Mouse (Mus musculus) mesoderm, embryonic 11.5 days (tissue): ENCODE results near the gene Ap1s1.

ENCODE experiments used
- DNase-seq: peaks from one replicate; pipeline ENCODE4 v3.0.0-alpha.2; 2012; ENCODE audit warnings: low read depth, low spot score

Ap1s1 gene

DNA sequence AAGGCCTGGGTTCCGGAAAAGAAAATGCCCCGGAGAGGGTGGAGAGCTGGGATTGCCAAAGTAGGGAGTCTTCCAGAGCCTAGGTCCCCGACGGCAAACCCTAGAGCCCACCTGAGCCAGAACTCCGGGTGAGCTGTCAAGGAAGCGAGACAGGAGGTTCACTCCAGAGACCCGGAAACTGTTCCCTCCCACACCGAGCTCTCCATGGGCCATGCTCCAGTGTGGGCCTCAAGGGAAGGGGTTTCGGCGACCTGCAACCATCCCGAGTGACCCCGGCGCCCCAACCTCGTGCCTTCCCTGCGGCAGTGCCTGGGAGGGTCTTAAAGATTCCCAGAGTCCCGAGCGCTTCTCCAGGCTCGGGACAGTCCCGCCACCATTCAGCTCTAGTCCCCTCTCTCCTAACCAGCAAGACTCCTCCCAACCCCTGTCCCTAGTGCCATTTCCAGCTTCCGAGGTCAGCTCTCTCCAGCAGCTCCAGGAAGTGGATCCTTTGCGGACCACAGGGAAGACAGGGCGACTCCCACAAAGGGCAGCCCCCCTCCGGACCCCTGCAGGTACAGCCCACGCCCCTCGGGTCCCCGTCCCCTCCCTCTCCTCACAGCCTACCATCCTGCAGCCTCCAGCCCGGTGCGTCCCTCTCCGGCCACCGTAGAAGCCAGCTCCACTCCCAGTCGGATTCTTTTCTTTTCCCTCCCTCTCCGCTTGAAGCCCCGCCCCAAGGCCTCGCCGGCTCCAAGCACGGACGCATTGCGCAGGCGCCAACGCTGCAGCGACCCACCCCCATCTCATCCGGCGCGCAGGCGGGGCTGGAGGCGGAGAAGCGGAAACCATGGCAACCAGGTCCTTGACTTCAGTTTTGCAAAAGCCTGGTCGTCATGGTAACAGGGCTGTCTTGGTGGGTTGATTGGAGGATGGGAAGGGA is at the start of gene Ap1s1:
Ap1s1 (minus strand) TSS at position 734 of the 922 bp plus-strand sequence.
- peak; percentile 99 for DNase-seq

- DNase-seq = no peak
These were observed 49.2 kb upstream of the Ap1s1 start for GRCm38 (mm10) chr5:137095135-137095534.

- no peak for DNase-seq
These were observed 47.8 kb upstream of the Ap1s1 start for GRCm38 (mm10) chr5:137093720-137094119.

- DNase-seq = no peak
These were observed 45.6 kb upstream of the Ap1s1 start for GRCm38 (mm10) chr5:137091560-137091959.

- DNase-seq = no peak
These were observed 44.9 kb upstream of the Ap1s1 start for GRCm38 (mm10) chr5:137090870-137091269.

- no peak for DNase-seq
These were observed 41.5 kb upstream of the Ap1s1 start for GRCm38 (mm10) chr5:137087410-137087809.

GRCm38 (mm10) chr5:137085731-137086130 is 39.8 kb upstream of the Ap1s1 start:
- no peak for DNase-seq

- DNase-seq = no peak
These were observed 39.1 kb upstream of the Ap1s1 start for GRCm38 (mm10) chr5:137085021-137085420.

DNA sequence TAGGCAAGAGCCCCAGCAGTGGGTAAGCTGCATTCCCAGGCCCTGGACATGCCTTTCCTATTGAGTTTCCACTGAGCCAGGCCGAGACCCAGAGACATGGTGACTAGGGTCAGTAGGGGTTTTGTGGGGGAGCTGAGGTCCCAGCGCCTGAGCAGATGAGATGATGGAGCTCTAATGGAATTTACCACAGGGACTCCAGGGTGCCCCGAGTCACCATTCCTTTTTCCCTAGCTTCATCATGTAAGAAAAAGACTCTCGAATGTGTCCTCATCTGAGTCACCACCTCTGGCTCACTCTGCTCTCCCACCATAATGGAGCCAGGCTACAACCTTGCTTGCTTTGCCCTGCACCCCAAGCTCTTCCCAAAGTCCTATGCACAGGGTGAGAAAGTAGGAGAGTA is 37.1 kb upstream of the Ap1s1 start:
- no peak for DNase-seq

DNA sequence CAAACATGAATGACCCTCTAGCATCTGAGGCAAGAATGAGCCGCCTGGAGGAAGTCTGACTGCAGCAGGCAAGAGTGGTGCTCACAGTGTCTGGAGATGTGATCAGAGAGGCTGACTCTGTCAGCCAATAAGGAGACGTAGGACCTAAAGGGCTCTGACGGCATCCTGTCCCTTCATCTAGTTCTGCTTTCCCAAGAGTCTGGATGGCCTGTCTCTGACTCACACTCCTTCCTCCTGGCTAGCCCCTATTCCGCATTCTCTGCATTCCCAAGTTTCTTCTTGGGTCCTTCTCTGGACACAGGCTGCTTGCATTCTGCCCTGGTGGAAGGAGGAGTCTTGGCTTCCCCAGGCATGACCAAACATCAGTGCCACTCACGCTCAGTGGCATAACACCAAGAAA is 33.9 kb upstream of the Ap1s1 start:
- DNase-seq = peak; percentile 45

DNA sequence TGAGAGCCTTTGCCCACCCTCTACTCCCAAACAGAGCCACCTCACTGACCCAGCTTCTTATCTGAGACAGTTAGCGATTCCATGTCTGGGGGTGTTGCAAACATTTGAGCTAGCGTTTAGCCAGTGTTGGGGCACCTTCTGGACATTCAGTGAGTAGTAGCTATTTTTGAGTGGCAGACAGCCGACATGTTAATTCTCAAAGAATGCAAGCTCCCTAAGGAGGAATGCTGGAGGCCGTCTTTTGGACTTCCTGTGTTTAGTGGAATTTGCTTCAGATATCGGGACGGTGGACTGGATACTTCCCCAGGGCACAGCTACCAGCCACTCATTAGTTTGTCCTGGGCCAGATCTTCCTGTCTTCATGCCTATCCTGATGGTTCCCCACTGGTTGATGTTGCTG is 32.7 kb upstream of the Ap1s1 start:
- DNase-seq = peak; percentile 16

GRCm38 (mm10) chr5:137078041-137078440 is 32.1 kb upstream of the Ap1s1 start:
- DNase-seq = no peak

- no peak for DNase-seq
These were observed 31.3 kb upstream of the Ap1s1 start for GRCm38 (mm10) chr5:137077187-137077586.

GRCm38 (mm10) chr5:137076191-137076930 is 30.4 kb upstream of the Ap1s1 start:
- DNase-seq = no peak

GRCm38 (mm10) chr5:137075726-137076125 is 29.8 kb upstream of the Ap1s1 start:
- DNase-seq = no peak

DNA sequence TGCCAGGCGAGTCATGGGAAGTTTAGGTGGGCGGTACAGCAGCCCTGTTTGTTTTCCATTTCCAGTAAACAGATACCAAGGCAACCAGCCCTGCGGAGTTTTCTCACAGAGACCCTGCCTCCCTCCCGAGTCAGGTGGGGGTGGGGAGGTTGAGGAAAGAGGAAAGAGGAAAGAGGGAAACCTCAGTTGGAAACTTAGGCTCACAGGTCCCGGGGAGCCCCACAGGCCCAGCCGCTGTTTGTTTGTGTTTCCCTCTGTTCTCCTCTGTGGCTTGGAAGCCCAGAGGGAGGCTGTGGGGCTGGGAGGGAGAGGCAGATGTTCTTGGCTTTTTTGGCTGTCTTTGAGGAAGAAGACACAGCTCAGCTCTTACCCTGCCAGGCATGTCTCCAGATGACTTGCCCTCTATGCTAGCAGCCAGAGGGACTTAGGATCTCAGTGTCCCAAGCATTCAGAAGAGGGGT is 28.3 kb upstream of the Ap1s1 start:
- DNase-seq = no peak

GRCm38 (mm10) chr5:137073141-137073540 is 27.2 kb upstream of the Ap1s1 start:
- DNase-seq = no peak

DNA sequence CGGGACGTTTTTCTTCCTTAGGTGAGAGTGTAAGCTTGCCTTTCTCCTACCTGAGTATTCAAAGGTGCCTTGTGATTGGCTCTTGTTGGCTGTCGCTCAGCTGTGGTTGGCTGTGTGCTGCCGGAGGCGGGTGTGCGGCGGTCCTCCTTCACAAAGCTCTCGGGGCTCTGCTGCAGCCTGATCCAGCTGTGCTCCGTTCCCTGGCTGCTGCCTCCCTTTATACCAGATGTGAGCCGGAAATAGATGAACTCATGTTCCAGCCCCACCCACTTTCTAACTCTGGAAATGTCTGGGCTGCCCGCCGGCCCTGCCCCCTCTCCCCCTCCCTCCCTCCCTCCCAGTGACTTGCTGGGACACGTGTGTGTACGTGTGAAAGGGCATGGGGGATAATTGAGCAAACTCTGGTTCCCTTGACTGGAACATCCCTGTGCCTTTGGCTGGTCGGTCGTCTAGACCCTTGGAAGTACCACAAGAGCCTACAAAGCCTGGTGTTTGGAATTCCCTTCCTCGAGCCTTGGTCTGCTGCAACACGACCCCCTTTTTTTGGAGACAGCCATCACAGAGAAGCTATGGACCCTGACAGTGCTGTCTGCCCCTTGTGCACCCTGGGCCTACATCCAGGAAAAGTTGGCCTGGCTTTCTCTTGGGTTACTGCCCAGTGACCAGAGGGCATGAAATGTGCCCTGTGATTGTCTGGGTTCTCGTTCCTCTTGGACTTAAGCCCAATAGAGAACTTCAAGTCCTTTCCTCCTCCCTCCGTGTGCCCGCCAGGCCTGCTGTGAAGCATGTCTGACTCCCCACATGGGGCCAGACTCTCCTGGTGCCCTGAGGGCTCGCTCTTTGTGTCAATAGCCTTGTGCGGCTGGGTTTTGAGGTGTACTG is 26.4 kb upstream of the Ap1s1 start, which contains the start of gene Serpine1:
Serpine1 (minus strand) TSS at position 190 of the 882 bp plus-strand sequence.
- DNase-seq = peak; percentile 73

- DNase-seq = no peak
These were observed 25.1 kb upstream of the Ap1s1 start for GRCm38 (mm10) chr5:137070881-137071605.

DNA sequence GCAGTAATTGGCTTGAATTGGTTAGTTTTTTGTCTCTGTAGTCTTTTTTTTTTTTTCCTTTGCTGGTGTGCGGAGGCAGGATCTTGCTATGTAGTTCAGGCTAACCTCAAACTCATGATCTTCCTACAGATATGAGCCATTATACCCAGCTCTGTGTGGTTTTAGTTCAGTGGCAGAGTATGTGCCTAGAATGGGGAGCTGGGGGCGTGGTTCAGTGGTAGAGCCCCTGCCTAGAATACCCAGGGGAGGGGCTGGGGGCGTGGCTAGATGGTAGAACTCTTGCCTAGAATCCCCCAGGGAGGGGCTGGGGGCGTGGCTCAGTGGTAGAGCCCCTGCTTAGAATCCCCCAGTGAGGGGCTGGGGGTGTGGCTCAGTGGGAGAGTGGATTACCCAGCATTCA is 22.8 kb upstream of the Ap1s1 start:
- no peak for DNase-seq

DNA sequence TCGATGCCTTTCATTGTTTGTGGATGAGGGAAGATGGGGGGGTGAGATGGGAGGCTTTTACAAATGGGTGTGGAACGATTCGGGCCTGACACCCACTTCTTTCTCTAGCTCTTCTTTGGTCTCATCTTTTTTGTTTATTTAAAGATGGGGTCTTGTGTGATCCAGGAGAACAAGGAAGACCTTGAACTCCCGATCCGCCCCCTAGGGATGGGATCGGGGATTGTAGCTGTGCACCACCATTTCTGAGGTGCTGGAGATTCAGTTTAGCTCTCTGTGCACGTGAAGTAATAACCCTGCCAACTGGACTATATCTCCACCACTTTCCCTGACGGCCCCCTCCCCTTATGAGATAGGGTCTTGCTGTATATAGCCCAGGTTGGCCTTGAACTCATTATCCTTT is 20.0 kb upstream of the Ap1s1 start:
- DNase-seq = no peak
